Mouse (Mus musculus): ENCODE results near the gene Gdpd1.
A peak's percentile ranks its signal among the peaks of the same experiment; 100 is the strongest.
"Not testable (repeated sequence)": the region's sequence is repeated elsewhere in the genome, so short reads cannot be mapped to it uniquely, and the experiment has no call there.

The Gdpd1 gene

DNA sequence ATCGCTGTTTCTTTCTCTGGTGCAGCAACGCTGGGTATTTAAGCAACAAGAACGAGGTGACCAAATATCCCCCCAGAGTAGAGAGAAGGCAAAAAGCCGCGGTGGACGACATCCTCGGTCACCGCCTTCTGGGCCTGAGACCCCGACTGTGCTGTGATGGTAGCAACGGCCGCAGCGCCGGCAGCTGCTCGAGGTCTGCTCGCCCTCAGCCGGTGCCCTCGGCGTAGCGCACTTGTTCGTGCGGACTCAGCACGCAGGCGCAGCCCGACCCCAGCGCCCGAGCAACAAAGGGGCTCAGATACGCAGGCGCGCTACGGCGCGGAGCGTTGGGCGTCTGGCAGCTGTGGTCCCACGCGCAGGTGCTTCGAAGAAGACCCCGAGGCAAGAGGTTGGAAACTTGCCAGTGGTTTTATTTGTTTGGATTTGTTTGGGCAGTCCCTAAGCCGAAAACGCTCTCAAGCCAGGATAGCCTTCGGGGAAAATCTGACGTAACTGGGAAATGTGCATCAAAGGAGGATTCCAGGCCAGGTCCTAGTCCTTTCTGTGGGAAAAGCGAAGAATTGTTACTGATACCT, at the start of gene Gdpd1:
Gene Gdpd1, minus strand, starts transcription at position 197 of the 575 bp plus-strand sequence.
- DNase-seq, result peak; percentile 89 to 91

DNA sequence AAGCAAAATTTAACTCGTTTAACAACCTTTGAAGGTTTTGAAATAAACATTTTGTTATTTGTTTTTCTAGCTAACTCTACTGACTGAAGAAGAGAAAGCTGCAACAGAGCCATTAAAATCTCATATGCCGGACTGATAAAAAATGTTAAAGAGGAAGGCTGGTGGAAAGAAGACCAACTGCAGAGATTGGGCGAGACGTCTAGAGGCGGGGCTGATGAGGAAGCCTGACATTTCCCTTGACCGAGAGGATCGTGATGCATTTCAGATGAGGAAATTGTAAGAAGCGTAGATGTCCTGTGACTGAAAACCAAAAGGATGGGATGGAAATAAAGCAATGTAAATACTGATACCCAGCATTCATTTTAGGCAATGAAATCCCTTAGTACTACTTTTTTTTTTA, 48.0 kb upstream of the Gdpd1 start:
- DNase-seq, result no peak

DNA sequence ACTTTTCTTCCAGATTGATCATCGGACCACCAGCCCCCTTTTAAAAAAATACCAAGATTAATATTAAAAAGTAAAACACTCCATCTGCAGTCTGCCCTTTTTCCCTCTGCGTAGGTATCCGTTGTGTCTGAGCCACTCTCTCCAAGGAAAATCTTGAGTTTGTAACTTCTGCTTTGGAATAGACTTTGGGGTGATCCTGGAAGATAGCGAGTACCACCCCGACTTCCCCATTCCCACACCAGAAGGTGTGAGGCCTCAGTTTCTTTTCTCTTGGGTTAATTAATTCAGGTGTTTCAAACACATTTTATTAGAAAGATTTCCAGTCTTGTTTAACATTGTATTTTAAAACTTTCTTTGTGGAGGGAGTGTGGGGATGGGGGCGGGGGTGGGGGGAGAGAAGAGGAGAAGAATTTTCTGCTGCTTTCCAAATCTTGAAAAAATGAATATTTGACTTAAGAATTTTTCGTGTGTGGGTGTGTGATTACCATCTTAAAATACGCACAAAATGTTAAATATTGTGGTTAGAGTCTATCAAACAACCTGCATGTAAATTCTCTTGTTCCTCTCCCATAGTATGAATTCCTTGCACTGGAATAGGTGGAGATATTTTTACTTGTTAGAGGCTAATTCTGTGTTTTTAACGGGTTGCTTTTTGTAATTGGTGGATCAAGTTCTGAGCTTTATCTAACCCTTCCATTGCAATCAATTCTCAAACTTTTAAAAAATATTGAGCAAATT, 36.5 kb upstream of the Gdpd1 start:
- DNase-seq, result no peak

GRCm38 (mm10) chr11:87109519-87110171, 35.8 kb upstream of the Gdpd1 start:
- DNase-seq, result peak; percentile 13 to 15

GRCm38 (mm10) chr11:87108755-87109518, 35.1 kb upstream of the Gdpd1 start, which contains the start of gene Ska2:
Ska2 (plus strand) TSS chr11:87109234.
- DNase-seq, result peak; percentile 99

DNA sequence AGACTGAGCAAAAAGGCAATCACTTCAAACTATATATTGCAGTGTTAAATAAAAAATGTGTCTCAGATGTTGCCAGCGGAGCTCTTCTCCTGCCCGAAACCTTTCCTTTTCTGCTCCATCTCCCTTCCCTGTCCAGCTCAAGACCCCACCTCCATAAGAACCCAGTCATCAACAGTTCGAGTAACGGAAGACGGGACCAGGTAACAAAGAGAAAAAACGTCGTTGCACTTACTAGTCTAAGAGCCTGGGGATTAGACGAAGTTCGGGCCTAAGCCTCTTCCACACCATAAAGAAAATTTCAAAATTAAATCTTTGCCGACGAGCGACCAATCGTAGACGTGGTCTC, 34.5 kb upstream of the Gdpd1 start, which contains the start of gene Prr11:
Gene Prr11, minus strand, starts transcription at position 300 of the 346 bp plus-strand sequence.
- DNase-seq, result no peak

- DNase-seq, result no peak
These were observed 13.3 kb upstream of the Gdpd1 start for GRCm38 (mm10) chr11:87087142-87087541.

DNA sequence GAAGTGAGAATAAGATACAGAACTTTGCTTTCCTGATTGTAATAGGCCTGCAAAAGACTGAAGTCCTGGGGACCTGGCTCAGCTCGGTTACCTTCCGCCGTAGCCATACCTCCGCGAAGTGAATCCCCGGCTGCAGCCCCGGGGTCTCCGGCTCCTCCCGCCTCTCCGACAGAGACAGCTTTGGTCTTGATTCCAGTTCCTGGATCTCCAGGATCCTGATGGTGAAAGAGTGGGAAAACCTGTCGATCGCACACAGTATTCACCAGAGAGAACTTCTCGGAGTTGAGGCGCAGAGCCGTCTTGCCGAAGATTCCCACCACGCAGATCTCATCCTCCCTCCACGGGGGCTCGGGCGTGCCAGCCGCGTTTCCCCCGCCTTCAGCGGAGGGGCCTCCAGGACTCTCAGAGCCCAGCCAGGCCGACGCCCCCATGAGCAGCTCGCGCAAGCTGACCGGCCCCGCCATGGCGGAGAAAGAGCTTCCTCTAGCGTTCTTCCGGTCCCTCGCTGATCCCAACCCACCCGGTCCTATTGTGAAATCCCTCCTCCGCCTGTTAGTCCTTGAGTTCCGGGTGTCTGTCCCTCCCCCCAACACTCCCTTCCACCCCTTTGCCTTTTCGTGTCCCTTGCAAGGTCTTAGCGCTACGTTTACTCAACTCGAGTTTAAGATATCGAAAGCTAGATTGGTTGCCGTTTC, 12.6 kb upstream of the Gdpd1 start, which contains the start of gene Smg8:
Gene Smg8, minus strand, starts transcription at position 485 of the 695 bp plus-strand sequence.
- peak; percentile 84 to 89 for DNase-seq

- DNase-seq, result no peak
These were observed 11.6 kb upstream of the Gdpd1 start for GRCm38 (mm10) chr11:87085461-87085860.

- no peak for DNase-seq
These were observed 9.8 kb upstream of the Gdpd1 start for GRCm38 (mm10) chr11:87083712-87084111.

GRCm38 (mm10) chr11:87073343-87073865, 458 bp downstream of the Gdpd1 start:
- peak; percentile 76 to 84 for DNase-seq

GRCm38 (mm10) chr11:87062087-87062486, 11.8 kb downstream of the Gdpd1 start:
- DNase-seq, result peak in 1 of 2 experiments; percentile 6

DNA sequence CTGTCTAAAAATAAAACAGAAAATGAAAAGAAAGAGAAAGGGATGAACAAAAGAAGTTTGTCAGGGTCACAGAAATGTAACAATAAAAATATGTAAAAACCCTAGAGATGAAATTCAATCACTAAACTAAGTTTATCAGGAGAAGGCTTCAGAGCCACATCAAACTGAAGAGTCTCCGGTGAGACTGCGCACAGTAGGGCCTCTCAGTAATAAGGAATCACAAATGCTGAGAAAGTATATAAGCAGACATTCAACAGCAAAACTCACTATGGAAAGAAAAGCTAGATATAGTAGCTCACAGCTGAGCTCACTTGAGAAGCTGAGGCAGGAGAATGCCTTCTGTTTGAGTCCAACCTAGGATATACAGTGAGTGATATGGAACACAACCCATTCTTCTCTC, 13.5 kb downstream of the Gdpd1 start:
- no peak for DNase-seq

DNA sequence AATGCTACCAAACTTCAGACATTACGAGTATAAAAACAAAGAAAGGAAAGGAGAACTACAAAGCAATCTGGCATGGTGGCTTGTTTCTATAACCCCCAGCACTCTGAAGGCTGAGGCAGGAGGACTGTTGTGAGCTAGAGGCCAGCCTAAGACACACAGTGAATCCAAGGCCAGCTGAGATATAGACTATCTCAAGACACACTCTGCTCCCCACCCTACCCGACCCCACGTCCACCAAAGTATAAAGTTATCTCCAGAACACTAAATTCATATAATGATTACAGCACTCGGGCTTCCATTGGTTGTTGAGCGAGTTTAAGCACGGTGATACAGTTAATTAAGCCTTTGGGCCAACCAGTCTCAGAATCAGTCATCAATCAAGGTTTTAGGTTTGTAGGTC, 17.6 kb downstream of the Gdpd1 start:
- no peak for DNase-seq

DNA sequence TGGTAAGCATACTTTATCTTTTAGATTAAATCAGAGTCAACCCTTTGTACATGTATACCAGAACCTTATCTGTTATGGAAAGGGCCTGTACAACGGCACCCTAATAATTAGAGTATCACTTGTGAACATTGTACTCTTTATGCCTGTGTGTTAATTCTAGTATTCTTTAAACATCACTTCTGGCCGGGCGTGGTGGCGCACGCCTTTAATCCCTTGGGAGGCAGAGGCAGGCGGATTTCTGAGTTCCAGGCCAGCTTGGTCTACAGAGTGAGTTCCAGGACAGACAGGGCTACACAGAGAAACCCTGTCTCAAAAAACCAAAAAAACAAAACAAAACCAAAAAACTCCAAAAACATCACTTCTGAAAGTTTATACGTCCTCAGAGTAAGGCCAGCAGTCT, 25.0 kb downstream of the Gdpd1 start:
- not testable (repeated sequence) for DNase-seq

- no peak for DNase-seq
These were observed 26.9 kb downstream of the Gdpd1 start for GRCm38 (mm10) chr11:87046968-87047367.

DNA sequence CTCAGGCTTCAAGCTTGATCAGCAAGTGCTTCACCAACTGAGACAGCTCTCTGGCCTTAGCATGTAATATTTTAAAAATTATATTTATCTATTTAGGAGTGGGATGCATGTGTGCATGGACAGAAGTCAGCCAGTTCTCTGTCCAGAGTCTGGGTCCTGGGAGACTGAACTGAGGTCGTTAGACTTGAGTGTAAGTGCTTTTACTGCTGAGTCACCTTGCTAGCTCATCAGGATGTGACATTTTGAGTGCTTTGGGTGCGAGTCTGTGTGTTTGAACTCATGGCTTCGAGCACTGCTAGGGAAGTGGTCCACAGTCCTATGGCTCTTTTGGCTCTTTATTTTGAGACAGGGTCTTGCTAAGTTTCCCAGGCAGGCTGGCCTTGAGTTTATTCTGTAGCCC, 30.8 kb downstream of the Gdpd1 start:
- DNase-seq, result no peak

DNA sequence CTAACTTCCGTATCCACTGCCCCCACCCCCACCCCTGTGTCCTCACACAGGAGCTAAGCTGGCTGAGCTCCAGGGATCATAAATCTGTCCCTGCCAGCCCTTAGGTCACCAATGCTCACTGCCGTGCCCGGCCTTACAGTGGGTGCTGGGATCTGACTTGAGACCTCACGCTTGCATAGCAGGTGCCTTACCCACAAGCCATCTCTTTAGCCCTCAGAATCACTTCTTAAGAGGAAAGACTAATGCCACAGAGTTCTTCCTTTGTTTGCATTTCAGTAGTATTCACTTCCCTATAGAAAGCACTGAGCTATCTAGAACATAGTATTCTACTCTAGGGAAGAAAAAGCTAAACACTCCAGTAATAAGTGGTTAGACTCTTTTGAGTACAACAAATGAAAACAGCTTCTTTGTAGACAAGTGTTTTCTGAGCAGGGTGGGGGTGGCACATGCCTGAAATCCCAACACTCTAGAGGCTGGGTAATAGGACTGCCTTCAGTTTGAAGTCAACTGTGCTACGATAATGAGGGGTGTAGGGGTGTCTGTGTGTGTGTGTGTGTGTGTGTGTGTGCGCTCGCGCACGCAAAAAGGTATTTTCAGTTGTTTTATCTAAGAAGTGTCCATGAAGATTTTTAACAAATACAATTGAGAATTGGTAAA, 34.4 kb downstream of the Gdpd1 start:
- DNase-seq, result peak; percentile 79 to 89

DNA sequence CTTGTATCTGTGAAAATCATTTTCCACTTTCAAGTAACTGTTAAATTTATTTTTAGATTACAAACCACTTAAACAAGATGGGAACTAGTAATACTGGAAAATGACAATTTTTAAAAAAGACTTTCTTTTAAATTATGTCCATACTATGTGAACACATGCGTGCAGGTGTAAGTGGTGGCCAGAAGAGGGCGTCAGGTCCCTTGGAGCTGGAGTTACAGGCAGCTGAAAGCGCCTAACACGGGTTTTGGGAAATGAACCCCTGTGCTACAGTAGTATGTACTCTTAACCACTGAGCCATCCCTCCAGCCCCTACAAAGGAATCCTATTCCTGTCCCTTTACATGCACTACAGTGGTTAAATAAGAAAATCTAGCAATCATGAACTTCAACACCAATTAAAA, 37.7 kb downstream of the Gdpd1 start:
- DNase-seq, result no peak

DNA sequence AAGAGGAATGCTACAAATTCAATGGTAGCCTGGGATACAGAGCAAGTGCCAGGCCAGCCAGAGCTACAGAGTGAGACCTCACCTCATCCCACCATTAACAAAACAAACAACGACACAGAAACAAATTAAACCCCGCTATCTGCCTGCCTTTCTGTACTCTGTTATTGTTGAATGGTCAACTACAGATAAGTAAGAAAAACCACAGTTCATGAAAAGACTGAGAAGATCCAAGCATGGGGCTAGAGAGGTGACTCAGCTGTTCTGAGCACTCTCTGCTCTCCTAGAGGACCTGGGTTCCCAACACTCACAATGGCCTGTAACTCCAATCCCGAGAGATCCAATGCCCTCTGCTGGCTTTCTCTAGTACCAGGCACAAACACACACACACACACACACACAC, 45.6 kb downstream of the Gdpd1 start:
- DNase-seq, result no peak

DNA sequence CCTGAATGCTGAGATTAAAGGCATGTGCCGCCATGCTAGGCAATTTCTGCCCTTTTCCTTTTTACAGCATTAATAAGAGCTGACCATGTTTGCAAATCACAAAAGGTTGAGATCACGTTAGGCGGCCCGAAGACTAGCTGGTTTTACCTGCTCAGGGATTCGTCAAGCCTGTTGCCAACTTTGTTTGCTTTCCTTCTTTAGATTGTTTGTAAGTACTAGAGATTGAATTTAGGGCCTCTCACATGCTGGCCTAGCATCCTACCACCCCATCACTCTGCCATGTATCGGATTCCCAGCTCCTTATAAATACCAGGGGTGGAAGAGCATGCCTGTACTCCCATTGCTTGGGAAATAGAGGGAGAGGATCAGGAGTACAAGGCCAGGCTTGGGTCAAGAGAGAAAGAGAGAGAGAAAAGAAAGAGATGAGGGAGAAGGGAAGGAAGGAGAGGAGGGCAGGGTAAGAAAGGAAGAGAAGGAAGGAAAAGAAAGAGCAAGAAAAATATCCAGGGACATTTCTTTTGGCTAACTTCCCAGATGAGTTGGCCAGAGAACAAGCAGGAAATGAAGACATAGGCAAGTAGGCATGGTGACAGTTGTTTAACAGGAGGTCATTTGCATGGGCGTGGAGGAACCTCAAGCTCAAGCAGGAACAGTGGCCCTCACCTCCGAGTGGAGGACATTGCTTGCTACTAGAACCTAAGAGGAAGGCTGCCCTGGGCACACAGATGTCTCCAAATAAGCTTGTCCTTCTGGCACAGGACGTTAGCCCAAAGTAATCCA, 47.6 kb downstream of the Gdpd1 start:
- peak; percentile 61 to 83 for DNase-seq
